ENCODE assay signal across 8 mouse cellular contexts in genomic region chr14:48295815-48296271, GRCm38 (mm10).
DNase-seq lines count a peak whose midpoint lies in the region; ATAC-seq and TF ChIP-seq lines count a peak whose summit lies in the region.

No protein-coding gene starts in this region.

- H3K4me3 ChIP-seq in forebrain, embryonic 14.5 days (ENCODE audit: low read depth, low read length): no peak overlapping the region
- H3K4me3 ChIP-seq in forebrain, embryonic 10.5 days: no peak overlapping the region
- H3K4me3 ChIP-seq in midbrain, embryonic 15.5 days: no peak overlapping the region
- no peak overlapping the region for H3K4me3 ChIP-seq in midbrain, embryonic 13.5 days (replicated peaks)
- no peak overlapping the region for H3K4me3 ChIP-seq in intestine, postnatal 0 days (ENCODE audit: low read depth, low read length)
- no peak overlapping the region for H3K4me3 ChIP-seq in stomach, postnatal 0 days (ENCODE audit: low read depth, low read length)
- no peak overlapping the region for H3K4me3 ChIP-seq in thymus, adult 2 months (ENCODE audit: control insufficient read depth, insufficient read depth, low read length)

- no peak for ATAC-seq in forebrain, embryonic 14.5 days
- no peak for ATAC-seq in midbrain, embryonic 15.5 days (replicated peaks)
- ATAC-seq in midbrain, embryonic 13.5 days: no peak
- ATAC-seq in intestine, postnatal 0 days: no peak
- 0 out of 2 replicates have a peak, but pooled peaks have one; percentile 26 for ATAC-seq in stomach, postnatal 0 days (ENCODE audit: low FRiP score, low TSS enrichment)

- DNase-seq in forebrain, embryonic 14.5 days (ENCODE audit: low spot score): peak; percentile 27
- DNase-seq in forebrain, embryonic 10.5 days (ENCODE audit: extremely low spot score, low spot score): no peak
- no peak for DNase-seq in stomach, postnatal 0 days (ENCODE audit: low spot score)
- no peak for DNase-seq in thymus, adult 2 months
- DNase-seq in spleen, postnatal 4 days (ENCODE audit: low spot score in 2 of 2): no peak

- no peak for TF ChIP-seq EP300 in stomach, postnatal 0 days (optimal IDR thresholded peaks at IDR 0.05)

- H3K4me1 ChIP-seq in forebrain, embryonic 14.5 days (ENCODE audit: control insufficient read depth, insufficient read depth, low read length): no peaks in the 10 kb centered on the region
- H3K4me1 ChIP-seq in forebrain, embryonic 10.5 days: peaks cover 6% of the 10 kb centered on the region
- H3K4me1 ChIP-seq in midbrain, embryonic 15.5 days: peaks cover 6% of the 10 kb centered on the region; the same call in 1 of the 2 replicates
- 0 out of 2 replicates have a peak, but pooled peaks cover 3% of the 10 kb centered on the region for H3K4me1 ChIP-seq in midbrain, embryonic 13.5 days (replicated peaks)
- no peaks in the 10 kb centered on the region for H3K4me1 ChIP-seq in intestine, postnatal 0 days (replicated peaks; ENCODE audit: control insufficient read depth, insufficient read depth, low read length)
- H3K4me1 ChIP-seq in stomach, postnatal 0 days (replicated peaks; ENCODE audit: control insufficient read depth, insufficient read depth): peaks cover 4% of the 10 kb centered on the region
- peaks cover 5% of the 10 kb centered on the region for H3K4me1 ChIP-seq in thymus, adult 2 months (replicated peaks; ENCODE audit: control insufficient read depth, insufficient read depth, low read length)

- no peaks in the 10 kb centered on the region for H3K9me3 ChIP-seq in forebrain, embryonic 14.5 days (replicated peaks; ENCODE audit: control insufficient read depth, low read length)
- H3K9me3 ChIP-seq in forebrain, embryonic 10.5 days: no peaks in the 10 kb centered on the region
- H3K9me3 ChIP-seq in midbrain, embryonic 15.5 days: no peaks in the 10 kb centered on the region
- H3K9me3 ChIP-seq in midbrain, embryonic 13.5 days: no peaks in the 10 kb centered on the region
- H3K9me3 ChIP-seq in intestine, postnatal 0 days (ENCODE audit: control insufficient read depth): no peaks in the 10 kb centered on the region
- no peaks in the 10 kb centered on the region for H3K9me3 ChIP-seq in stomach, postnatal 0 days (ENCODE audit: control insufficient read depth, low read length)

- H3K27ac ChIP-seq in forebrain, embryonic 14.5 days (ENCODE audit: low read depth, low read length): no peak overlapping the region
- no peak overlapping the region for H3K27ac ChIP-seq in forebrain, embryonic 10.5 days
- H3K27ac ChIP-seq in midbrain, embryonic 15.5 days: 0 out of 2 replicates have a peak overlapping the region, but pooled peaks have one; percentile 20
- no peak overlapping the region for H3K27ac ChIP-seq in midbrain, embryonic 13.5 days
- H3K27ac ChIP-seq in intestine, postnatal 0 days (ENCODE audit: low read depth, low read length): no peak overlapping the region
- no peak overlapping the region for H3K27ac ChIP-seq in stomach, postnatal 0 days (replicated peaks)
- H3K27ac ChIP-seq in thymus, adult 2 months (ENCODE audit: control insufficient read depth, insufficient read depth, low read length): no peak overlapping the region

- no peak overlapping the region for H3K4me2 ChIP-seq in forebrain, embryonic 14.5 days (ENCODE audit: low read length)
- 0 out of 2 replicates have a peak overlapping the region, but pooled peaks have one; percentile 1 for H3K4me2 ChIP-seq in midbrain, embryonic 15.5 days
- no peak overlapping the region for H3K4me2 ChIP-seq in midbrain, embryonic 13.5 days (replicated peaks)
- peak overlapping the region; percentile 17; the same call in 1 of the 2 replicates for H3K4me2 ChIP-seq in intestine, postnatal 0 days (replicated peaks; ENCODE audit: low read depth)
- peak overlapping the region; percentile 25; the same call in 1 of the 2 replicates for H3K4me2 ChIP-seq in stomach, postnatal 0 days (replicated peaks; ENCODE audit: low read depth)

- WGBS in forebrain, embryonic 14.5 days: 32% methylated on average over 7 of the region's 7 CpGs
- 50% methylated on average over 7 of the region's 7 CpGs for WGBS in forebrain, embryonic 10.5 days
- 38% methylated on average over 7 of the region's 7 CpGs for WGBS in midbrain, embryonic 15.5 days
- WGBS in midbrain, embryonic 13.5 days: 34% methylated on average over 7 of the region's 7 CpGs
- WGBS in intestine, postnatal 0 days: 2% methylated on average over 7 of the region's 7 CpGs
- WGBS in stomach, postnatal 0 days: 1% methylated on average over 7 of the region's 7 CpGs
- WGBS in thymus, adult 2 months: 5% methylated on average over 7 of the region's 7 CpGs

- no peak for TF ChIP-seq CTCF in intestine, postnatal 0 days (IDR thresholded peaks at IDR 0.05; ENCODE audit: low read depth)
- no peak for TF ChIP-seq CTCF in stomach, postnatal 0 days (IDR thresholded peaks at IDR 0.05; ENCODE audit: low read depth)
- no peak for TF ChIP-seq CTCF in thymus, adult 2 months (IDR thresholded peaks at IDR 0.05; ENCODE audit: borderline replicate concordance, control insufficient read depth, extremely low read depth, insufficient read depth, low read length, poor library complexity)

- H3K9ac ChIP-seq in forebrain, embryonic 14.5 days (ENCODE audit: low read length): no peak overlapping the region
- no peak overlapping the region for H3K9ac ChIP-seq in midbrain, embryonic 15.5 days
- H3K9ac ChIP-seq in midbrain, embryonic 13.5 days (replicated peaks): no peak overlapping the region
- no peak overlapping the region for H3K9ac ChIP-seq in intestine, postnatal 0 days (ENCODE audit: low read depth, low read length)
- H3K9ac ChIP-seq in stomach, postnatal 0 days (ENCODE audit: low read length): peak overlapping the region; percentile 35; the same call in 1 of the 2 replicates

- H3K36me3 ChIP-seq in forebrain, embryonic 14.5 days (ENCODE audit: control insufficient read depth, insufficient read depth, low read length): no peaks in the 10 kb centered on the region
- H3K36me3 ChIP-seq in forebrain, embryonic 10.5 days (replicated peaks): no peaks in the 10 kb centered on the region
- H3K36me3 ChIP-seq in midbrain, embryonic 15.5 days (replicated peaks): no peaks in the 10 kb centered on the region
- H3K36me3 ChIP-seq in midbrain, embryonic 13.5 days: no peaks in the 10 kb centered on the region
- H3K36me3 ChIP-seq in intestine, postnatal 0 days (ENCODE audit: control insufficient read depth, insufficient read depth): no peaks in the 10 kb centered on the region
- H3K36me3 ChIP-seq in stomach, postnatal 0 days (ENCODE audit: control insufficient read depth, insufficient read depth, low read length): no peaks in the 10 kb centered on the region
- H3K36me3 ChIP-seq in thymus, adult 2 months (ENCODE audit: control insufficient read depth, insufficient read depth, low read length): no peaks in the 10 kb centered on the region

- H3K27me3 ChIP-seq in forebrain, embryonic 14.5 days (replicated peaks; ENCODE audit: control insufficient read depth, insufficient read depth, low read length): no peaks in the 10 kb centered on the region
- no peaks in the 10 kb centered on the region for H3K27me3 ChIP-seq in forebrain, embryonic 10.5 days (ENCODE audit: poor library complexity, severe bottlenecking)
- no peaks in the 10 kb centered on the region for H3K27me3 ChIP-seq in midbrain, embryonic 15.5 days (replicated peaks)
- H3K27me3 ChIP-seq in midbrain, embryonic 13.5 days: no peaks in the 10 kb centered on the region
- no peaks in the 10 kb centered on the region for H3K27me3 ChIP-seq in intestine, postnatal 0 days (replicated peaks; ENCODE audit: control insufficient read depth, insufficient read depth, low read length)
- no peaks in the 10 kb centered on the region for H3K27me3 ChIP-seq in stomach, postnatal 0 days (ENCODE audit: control insufficient read depth, insufficient read depth, low read length)
- H3K27me3 ChIP-seq in thymus, adult 2 months (ENCODE audit: control insufficient read depth, insufficient read depth, low read length): no peaks in the 10 kb centered on the region

- TF ChIP-seq POLR2A in thymus, adult 2 months (IDR thresholded peaks at IDR 0.05; ENCODE audit: control insufficient read depth, extremely low read depth, insufficient read depth, low read length, poor library complexity): no peak

Comparison
In these comparisons a context has a peak if more than half of its experiments do, and no peak if none do; other contexts are left out.
1. H3K4me2 ChIP-seq: peak in midbrain, embryonic 15.5 days (single experiment), intestine, postnatal 0 days (single experiment) and stomach, postnatal 0 days (single experiment); none in forebrain, embryonic 14.5 days (single experiment) and midbrain, embryonic 13.5 days (single experiment).